Mouse (Mus musculus): Measurements from ENCODE around the gene D630036H23Rik. TPM values are rescaled to one million over a fixed set of nuclear protein-coding genes. Genes with fewer than 3 reads are reported as not detected.
"Not testable (repeated sequence)": the region's sequence is repeated elsewhere in the genome, so short reads cannot be mapped to it uniquely, and the experiment has no call there.

D630036H23Rik gene
- polyA plus RNA-seq (2016; fragmentation: Nextera tagmentation; extraction: Ambion mirVana): 2.0 and 2.7 TPM in 2 replicates

DNA sequence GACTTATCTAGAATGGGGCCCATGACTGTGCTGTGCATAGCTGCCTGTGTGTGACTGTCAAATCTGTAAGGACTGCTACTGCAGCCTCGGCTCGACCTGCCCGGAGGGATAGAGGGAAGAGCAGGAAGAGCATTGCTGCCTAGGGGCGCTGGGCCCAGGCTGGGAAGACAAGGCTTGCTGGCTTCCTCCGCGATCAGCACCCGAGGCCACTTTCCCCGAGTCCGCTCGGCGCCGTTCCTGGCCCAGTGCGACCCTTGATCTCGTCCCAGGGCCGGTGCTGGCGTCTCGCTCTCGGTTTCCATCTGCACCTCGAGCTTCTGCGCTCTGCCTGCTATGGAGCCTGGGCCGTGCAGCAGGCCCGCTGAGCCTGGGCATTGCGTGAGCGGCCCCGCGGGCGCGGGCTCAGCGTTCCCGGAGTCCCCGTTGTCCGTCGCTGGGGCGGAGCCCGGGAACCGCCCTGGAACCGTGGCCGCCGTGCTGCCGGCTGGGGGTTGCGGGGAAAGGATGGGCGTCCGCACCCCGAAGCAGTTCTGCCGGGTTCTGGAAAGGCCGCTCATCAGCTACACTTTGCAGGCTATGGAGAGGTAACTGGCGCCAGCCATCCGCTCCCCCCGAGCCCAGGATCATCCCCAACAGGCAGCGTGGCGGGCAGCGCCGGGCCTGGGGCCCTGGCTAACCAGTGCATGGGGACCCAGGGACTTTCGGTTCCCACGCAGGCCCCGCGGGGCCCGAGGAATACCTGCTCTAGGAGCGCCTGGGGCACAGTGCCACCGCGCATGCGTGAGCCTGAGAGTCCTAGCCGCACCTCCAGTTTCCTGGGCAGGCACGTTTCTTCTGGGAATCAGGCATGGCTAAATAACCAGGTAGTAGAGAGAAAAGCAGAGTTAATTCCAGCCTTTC is at the start of gene D630036H23Rik, which contains the start of gene Ispd:
TSS of gene D630036H23Rik (minus strand) at position 741 of the 900 bp plus-strand sequence.
TSS of gene Ispd (plus strand) at position 10 of the 900 bp plus-strand sequence.
- Histone ChIP-seq H3K9ac (replicated peaks) (peak within 1 kb of the TSS; percentile 94), H3K27me3 (no peaks in the 10 kb centered on the region), H3K9me3 (no peaks in the 10 kb centered on the region), H3K4me3 (replicated peaks) (peak within 1 kb of the TSS; percentile 67), H3K27ac (peak within 1 kb of the TSS; percentile 97), H3K36me3 (no peaks in the 10 kb centered on the region), H3K4me1 (replicated peaks) (peaks cover 16% of the 10 kb centered on the region), H3K4me2 (peak within 1 kb of the TSS; percentile 75)
- peak; percentile 87 for ATAC-seq (ENCODE audit: insufficient number of reproducible peaks, insufficient read depth, low FRiP score, low TSS enrichment, low read depth)
- WGBS: under 1% methylated on average over 64 of the region's 64 CpGs

DNA sequence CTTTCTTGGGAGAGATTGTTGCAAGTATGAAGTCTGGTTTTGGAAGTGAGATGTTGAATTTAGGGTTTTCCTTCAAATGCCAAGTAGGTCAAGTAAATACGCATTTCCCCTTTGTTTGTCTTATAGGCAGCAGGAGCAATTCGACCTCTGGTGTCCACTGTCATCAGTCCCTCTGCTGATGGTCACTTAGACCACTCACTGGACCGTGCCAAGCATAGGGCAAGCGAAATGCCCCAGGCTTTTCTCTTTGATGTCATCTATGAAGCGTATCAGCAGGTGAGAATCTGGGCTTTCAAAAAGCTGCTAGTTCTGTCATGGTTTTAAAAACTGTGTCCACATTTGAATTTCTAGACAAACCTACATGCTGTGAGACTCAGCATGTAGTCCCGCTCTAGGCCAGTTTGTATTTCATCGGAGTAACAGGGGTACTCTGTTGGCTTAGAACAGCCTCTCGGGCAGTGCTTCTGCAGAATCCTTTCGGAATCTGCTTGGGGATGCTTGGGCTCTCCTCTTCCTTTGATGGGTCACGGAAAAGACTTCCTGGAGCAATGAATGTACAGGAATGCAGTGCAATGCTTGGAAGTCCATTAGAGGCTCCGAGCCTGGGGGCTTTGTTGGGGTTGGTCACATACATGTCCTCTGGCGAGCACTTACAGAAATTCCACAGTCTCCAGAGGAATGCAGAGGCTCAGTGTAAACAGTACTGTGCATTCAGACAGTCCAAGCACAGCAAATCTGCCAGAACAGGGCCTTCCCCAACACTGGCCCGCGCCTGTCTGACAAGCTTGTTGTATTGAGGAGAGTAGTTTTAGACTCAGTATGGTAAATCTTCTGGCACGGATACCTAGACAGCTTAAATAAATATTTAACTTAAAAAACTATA is 44.4 kb upstream of the D630036H23Rik start:
- ATAC-seq (ENCODE audit: insufficient number of reproducible peaks, insufficient read depth, low FRiP score, low TSS enrichment, low read depth): 0 out of 2 replicates have a peak, but pooled peaks have one; percentile 47
- no peaks in the 10 kb centered on the region for H3K27me3 ChIP-seq
- H3K4me2 ChIP-seq: no peak overlapping the region
- no peak overlapping the region for H3K4me3 ChIP-seq (replicated peaks)
- H3K4me1 ChIP-seq (replicated peaks): peaks cover 6% of the 10 kb centered on the region
- H3K27ac ChIP-seq: no peak overlapping the region
- no peaks in the 10 kb centered on the region for H3K9me3 ChIP-seq
- WGBS: 80% methylated on average over 15 of the region's 15 CpGs
- H3K9ac ChIP-seq (replicated peaks): no peak overlapping the region
- no peaks in the 10 kb centered on the region for H3K36me3 ChIP-seq

DNA sequence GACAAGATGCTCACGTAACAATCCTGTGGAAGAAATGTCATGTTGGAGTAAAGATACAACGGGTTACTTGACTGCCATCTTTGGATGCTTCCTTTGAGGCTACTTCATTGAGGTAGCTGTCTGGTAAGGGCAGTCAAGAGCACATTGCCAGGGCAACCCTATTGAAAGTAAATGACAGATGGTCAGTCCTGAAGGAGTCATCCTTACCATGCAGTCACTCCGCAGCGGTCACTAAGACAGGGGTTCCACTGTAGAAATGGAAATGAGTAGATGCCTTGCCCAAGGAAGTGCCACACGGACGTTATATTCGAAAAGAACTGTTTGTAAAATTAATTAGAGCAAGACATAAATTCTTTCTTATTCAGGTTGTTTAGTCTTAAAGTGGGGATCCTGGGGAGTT is 43.3 kb upstream of the D630036H23Rik start:
- no peaks in the 10 kb centered on the region for H3K27me3 ChIP-seq
- H3K27ac ChIP-seq: no peak overlapping the region
- WGBS: 81% methylated on average over 7 of the region's 7 CpGs
- ATAC-seq (ENCODE audit: insufficient number of reproducible peaks, insufficient read depth, low FRiP score, low TSS enrichment, low read depth): no peak
- H3K9ac ChIP-seq (replicated peaks): no peak overlapping the region
- H3K4me2 ChIP-seq: no peak overlapping the region
- no peaks in the 10 kb centered on the region for H3K9me3 ChIP-seq
- H3K4me1 ChIP-seq (replicated peaks): peaks cover 6% of the 10 kb centered on the region
- H3K36me3 ChIP-seq: no peaks in the 10 kb centered on the region
- no peak overlapping the region for H3K4me3 ChIP-seq (replicated peaks)

DNA sequence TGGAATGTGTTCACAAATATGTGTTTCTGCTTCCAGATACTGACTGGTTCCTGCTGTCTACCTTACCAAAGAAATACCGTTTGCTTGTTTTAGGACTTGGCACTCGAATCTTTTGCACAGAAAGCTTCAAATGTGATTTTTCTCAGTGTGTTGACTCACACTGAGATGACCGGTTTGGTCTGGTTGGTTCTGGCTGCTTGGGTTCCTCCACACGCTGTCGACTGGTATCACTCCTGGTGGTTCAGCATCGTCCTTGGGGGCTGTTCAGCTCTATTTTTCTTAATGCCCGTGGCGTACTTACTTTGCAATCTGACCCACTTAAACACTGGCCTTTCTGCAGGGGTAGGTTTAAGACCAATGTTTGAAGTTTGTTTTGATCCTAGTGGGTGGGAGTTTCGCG is 41.7 kb upstream of the D630036H23Rik start:
- ATAC-seq (ENCODE audit: insufficient number of reproducible peaks, insufficient read depth, low FRiP score, low TSS enrichment, low read depth): no peak
- no peak overlapping the region for H3K4me3 ChIP-seq (replicated peaks)
- H3K27ac ChIP-seq: no peak overlapping the region

DNA sequence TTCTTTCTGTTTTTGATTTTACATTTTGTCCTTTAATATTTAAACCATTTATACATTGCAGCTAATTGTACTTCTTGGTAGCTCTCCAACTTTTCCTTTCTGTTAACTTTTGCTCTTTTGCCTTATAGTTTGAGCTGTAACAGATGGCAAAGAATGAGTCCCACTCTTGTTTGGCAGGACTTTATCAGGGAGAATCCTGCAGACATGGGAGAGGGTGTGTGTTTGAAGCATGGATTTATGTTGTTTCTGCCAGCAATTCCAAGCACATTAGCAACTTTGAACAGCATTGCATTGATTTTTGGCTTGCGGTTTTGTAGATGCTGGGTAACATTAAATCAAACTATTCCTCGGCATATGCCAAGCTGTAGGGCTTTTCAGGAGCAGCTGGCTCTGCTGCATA is 13.1 kb upstream of the D630036H23Rik start:
- no peak overlapping the region for H3K27ac ChIP-seq
- H3K36me3 ChIP-seq: no peaks in the 10 kb centered on the region
- 87% methylated on average over 2 of the region's 2 CpGs for WGBS
- no peak overlapping the region for H3K9ac ChIP-seq (replicated peaks)
- H3K4me2 ChIP-seq: no peak overlapping the region
- no peak for ATAC-seq (ENCODE audit: insufficient number of reproducible peaks, insufficient read depth, low FRiP score, low TSS enrichment, low read depth)
- H3K4me3 ChIP-seq (replicated peaks): no peak overlapping the region
- H3K27me3 ChIP-seq: no peaks in the 10 kb centered on the region
- peaks cover 23% of the 10 kb centered on the region; the same call in 1 of the 2 replicates for H3K9me3 ChIP-seq
- no peaks in the 10 kb centered on the region for H3K4me1 ChIP-seq (replicated peaks)

More for the DNA sequence above, 41.7 kb upstream of the D630036H23Rik start:
- no peak overlapping the region for H3K9ac ChIP-seq (replicated peaks)
- no peaks in the 10 kb centered on the region for H3K36me3 ChIP-seq
- no peaks in the 10 kb centered on the region for H3K9me3 ChIP-seq
- WGBS: 46% methylated on average over 10 of the region's 10 CpGs
- no peaks in the 10 kb centered on the region for H3K27me3 ChIP-seq
- H3K4me1 ChIP-seq (replicated peaks): peaks cover 6% of the 10 kb centered on the region
- no peak overlapping the region for H3K4me2 ChIP-seq

DNA sequence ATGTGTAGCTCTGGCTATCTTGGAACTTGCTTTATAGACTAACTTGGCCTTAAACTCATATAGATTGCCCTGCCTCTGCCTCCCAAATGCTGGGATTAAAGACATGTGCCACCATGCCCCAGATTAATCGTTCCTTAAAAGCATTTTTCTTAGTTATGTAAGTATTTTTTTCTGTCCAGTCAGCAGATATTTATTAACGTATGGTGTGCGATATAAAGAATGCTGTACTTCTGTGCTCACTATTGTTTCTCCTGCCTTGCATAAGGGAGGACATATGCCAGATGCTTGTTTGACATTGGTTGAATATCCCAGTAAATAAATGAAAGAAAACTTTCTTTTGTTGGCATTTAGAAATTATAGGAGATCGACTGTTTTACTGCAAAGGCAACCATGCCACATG is 5.0 kb upstream of the D630036H23Rik start:
- WGBS: 86% methylated on average over 4 of the region's 4 CpGs
- H3K9me3 ChIP-seq: 0 out of 2 replicates have a peak, but pooled peaks cover 4% of the 10 kb centered on the region
- peaks cover 7% of the 10 kb centered on the region; the same call in 1 of the 2 replicates for H3K4me1 ChIP-seq (replicated peaks)
- no peak overlapping the region for H3K4me3 ChIP-seq (replicated peaks)
- H3K27ac ChIP-seq: no peak overlapping the region
- H3K9ac ChIP-seq (replicated peaks): no peak overlapping the region
- no peaks in the 10 kb centered on the region for H3K36me3 ChIP-seq
- no peak for ATAC-seq (ENCODE audit: insufficient number of reproducible peaks, insufficient read depth, low FRiP score, low TSS enrichment, low read depth)
- no peaks in the 10 kb centered on the region for H3K27me3 ChIP-seq
- H3K4me2 ChIP-seq: no peak overlapping the region

DNA sequence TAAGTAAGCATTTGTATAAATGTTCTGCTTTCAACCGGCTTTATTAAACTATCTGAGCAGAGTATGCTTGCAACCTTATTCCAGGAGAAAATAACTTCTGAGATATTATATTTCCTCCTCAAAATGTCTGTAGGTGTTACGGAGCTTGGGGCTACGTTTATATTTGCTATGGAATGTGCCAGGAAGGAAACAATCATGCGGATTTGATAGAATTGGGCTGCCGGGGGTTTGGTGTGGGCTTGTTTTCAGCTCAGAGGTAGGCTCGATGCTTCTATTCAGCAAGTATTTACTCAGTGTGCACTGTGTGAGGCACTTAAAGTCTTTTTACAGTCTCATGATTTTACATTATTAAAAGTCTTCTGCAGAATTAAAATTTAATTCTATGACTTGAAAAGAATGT is 3.4 kb upstream of the D630036H23Rik start:
- Histone ChIP-seq H3K27me3 (no peaks in the 10 kb centered on the region), H3K9me3 (no peaks in the 10 kb centered on the region), H3K4me3 (replicated peaks) (no peak overlapping the region), H3K9ac (replicated peaks) (no peak overlapping the region), H3K27ac (peak overlapping the region; percentile 46; the same call in 1 of the 2 replicates), H3K4me1 (replicated peaks) (peaks cover 16% of the 10 kb centered on the region), H3K36me3 (no peaks in the 10 kb centered on the region), H3K4me2 (no peak overlapping the region)
- 50% methylated on average over 6 of the region's 6 CpGs for WGBS
- no peak for ATAC-seq (ENCODE audit: insufficient number of reproducible peaks, insufficient read depth, low FRiP score, low TSS enrichment, low read depth)

DNA sequence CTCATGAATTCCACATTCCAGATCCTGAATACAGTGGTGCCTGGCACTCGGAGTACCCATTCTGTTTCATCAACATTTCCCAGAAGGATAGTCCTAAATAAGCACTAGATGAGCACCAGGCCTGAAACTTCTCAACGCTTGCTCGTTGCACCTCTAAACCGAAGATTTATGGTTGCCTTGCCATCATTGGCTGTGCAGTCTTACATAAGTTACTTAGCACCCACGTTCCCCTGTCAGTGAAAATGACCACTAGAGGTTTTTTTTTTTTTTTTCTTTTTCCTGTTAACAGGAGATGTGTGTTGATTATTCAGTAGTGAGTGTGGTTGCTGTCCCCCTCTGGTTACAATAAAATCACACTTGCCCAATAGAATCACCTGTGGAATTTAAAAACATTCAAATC is 1.2 kb downstream of the D630036H23Rik start:
- no peak for ATAC-seq (ENCODE audit: insufficient number of reproducible peaks, insufficient read depth, low FRiP score, low TSS enrichment, low read depth)
- Histone ChIP-seq H3K36me3 (no peaks in the 10 kb centered on the region), H3K4me1 (replicated peaks) (peaks cover 16% of the 10 kb centered on the region), H3K27me3 (no peaks in the 10 kb centered on the region), H3K4me2 (peak overlapping the region; percentile 75), H3K27ac (no peak overlapping the region; the same call in 1 of the 2 replicates), H3K9me3 (no peaks in the 10 kb centered on the region), H3K9ac (replicated peaks) (no peak overlapping the region), H3K4me3 (replicated peaks) (peak overlapping the region; percentile 67; the same call in 1 of the 2 replicates)
- 51% methylated on average over 5 of the region's 5 CpGs for WGBS

DNA sequence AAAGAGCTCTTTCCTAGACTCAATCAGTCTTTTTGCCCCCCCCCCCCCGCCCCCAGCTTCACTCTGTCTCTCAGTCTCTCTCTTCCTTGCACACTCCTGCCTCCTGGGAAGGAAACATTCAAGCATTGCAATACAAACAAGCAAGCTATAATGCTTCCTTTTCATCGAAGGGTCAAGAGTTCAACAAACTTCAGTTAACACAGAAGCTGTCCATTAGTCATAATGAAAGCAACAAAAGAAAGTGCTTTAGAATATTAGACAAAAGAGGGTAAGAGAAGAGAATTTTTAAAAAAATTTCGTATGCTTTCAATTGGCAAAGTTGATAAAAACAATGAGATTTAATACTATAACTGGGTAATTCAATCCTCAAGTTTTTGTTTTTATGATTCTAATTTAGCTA is 1.7 kb downstream of the D630036H23Rik start:
- H3K27ac ChIP-seq: no peak overlapping the region
- no peak for ATAC-seq (ENCODE audit: insufficient number of reproducible peaks, insufficient read depth, low FRiP score, low TSS enrichment, low read depth)
- H3K4me2 ChIP-seq: no peak overlapping the region
- no peak overlapping the region for H3K4me3 ChIP-seq (replicated peaks)
- H3K27me3 ChIP-seq: no peaks in the 10 kb centered on the region
- H3K9me3 ChIP-seq: no peaks in the 10 kb centered on the region
- H3K4me1 ChIP-seq (replicated peaks): peaks cover 14% of the 10 kb centered on the region
- H3K36me3 ChIP-seq: no peaks in the 10 kb centered on the region
- 84% methylated on average over 3 of the region's 3 CpGs for WGBS
- H3K9ac ChIP-seq (replicated peaks): no peak overlapping the region

DNA sequence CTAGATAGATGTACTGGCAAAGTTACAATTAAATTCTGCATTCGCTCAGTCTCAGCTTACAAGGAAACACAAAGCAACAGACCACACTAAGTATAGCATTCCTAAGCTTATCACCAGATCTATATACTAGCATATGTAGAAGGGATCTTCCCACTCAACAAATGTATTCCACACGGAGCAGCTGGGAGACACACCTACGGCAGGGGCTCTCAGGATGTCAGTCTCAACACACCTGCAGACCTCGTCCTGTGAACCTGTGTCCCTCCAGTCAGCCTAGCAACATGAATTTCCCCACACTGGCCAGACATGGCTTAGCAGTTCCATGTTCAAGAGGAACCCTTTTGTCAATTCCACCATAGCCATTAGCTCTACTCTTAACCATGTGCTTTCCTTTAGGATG is 5.6 kb downstream of the D630036H23Rik start:
- not testable (repeated sequence) for ATAC-seq (ENCODE audit: insufficient number of reproducible peaks, insufficient read depth, low FRiP score, low TSS enrichment, low read depth); H3K9me3 ChIP-seq; H3K27me3 ChIP-seq; H3K27ac ChIP-seq; H3K4me3 ChIP-seq (replicated peaks); H3K4me2 ChIP-seq; H3K36me3 ChIP-seq; H3K4me1 ChIP-seq (replicated peaks); H3K9ac ChIP-seq (replicated peaks)
- 92% methylated on average over 3 of the region's 4 CpGs for WGBS

Data from limb, embryonic 12.5 days (tissue).